Mouse (Mus musculus) cerebellum, adult 9-10 months (tissue): ENCODE results near the gene Bcl2a1b.

ENCODE experiments used
- DNase-seq: peaks from one replicate; pipeline ENCODE4 v3.0.0; 2022

Gene Bcl2a1b

GRCm38 (mm10) chr9:89253400-89253799 lies 54.4 kb downstream of the Bcl2a1b start:
- no peak for DNase-seq

GRCm38 (mm10) chr9:89256556-89257335 lies 57.7 kb downstream of the Bcl2a1b start:
- no peak for DNase-seq
